Mouse (Mus musculus) layer of hippocampus, adult 9-11 months (tissue): ENCODE data around the gene Ddah1.

ENCODE experiments used
- DNase-seq: peaks from one replicate; pipeline ENCODE4 v3.0.0; 2022

Ddah1 gene

GRCm38 (mm10) chr3:145768439-145768838 is 10.0 kb downstream of the Ddah1 start:
- no peak for DNase-seq

GRCm38 (mm10) chr3:145773384-145773783 is 14.9 kb downstream of the Ddah1 start:
- no peak for DNase-seq

GRCm38 (mm10) chr3:145774336-145774735 is 15.9 kb downstream of the Ddah1 start:
- no peak for DNase-seq

- no peak for DNase-seq
Measured at GRCm38 (mm10) chr3:145775236-145775635, 16.8 kb downstream of the Ddah1 start.

- DNase-seq: no peak
Measured at GRCm38 (mm10) chr3:145775862-145776261, 17.4 kb downstream of the Ddah1 start.

GRCm38 (mm10) chr3:145777006-145777405 is 18.5 kb downstream of the Ddah1 start:
- DNase-seq: no peak

GRCm38 (mm10) chr3:145778406-145778922 is 20.0 kb downstream of the Ddah1 start:
- no peak for DNase-seq

- DNase-seq: no peak
Measured at GRCm38 (mm10) chr3:145779279-145779973, 21.0 kb downstream of the Ddah1 start.

GRCm38 (mm10) chr3:145780784-145781442 is 22.4 kb downstream of the Ddah1 start:
- DNase-seq: no peak

- no peak for DNase-seq
Measured at GRCm38 (mm10) chr3:145785244-145785643, 26.8 kb downstream of the Ddah1 start.

- no peak for DNase-seq
Measured at GRCm38 (mm10) chr3:145787303-145787702, 28.8 kb downstream of the Ddah1 start.

- DNase-seq: no peak
Measured at GRCm38 (mm10) chr3:145789114-145789513, 30.6 kb downstream of the Ddah1 start.

GRCm38 (mm10) chr3:145790233-145790632 is 31.8 kb downstream of the Ddah1 start:
- DNase-seq: no peak

GRCm38 (mm10) chr3:145790709-145791108 is 32.2 kb downstream of the Ddah1 start:
- no peak for DNase-seq

GRCm38 (mm10) chr3:145794355-145794754 is 35.9 kb downstream of the Ddah1 start:
- no peak for DNase-seq

- DNase-seq: no peak
Measured at GRCm38 (mm10) chr3:145795896-145796295, 37.4 kb downstream of the Ddah1 start.

GRCm38 (mm10) chr3:145798042-145798441 is 39.6 kb downstream of the Ddah1 start:
- DNase-seq: no peak

GRCm38 (mm10) chr3:145798751-145799188 is 40.3 kb downstream of the Ddah1 start:
- DNase-seq: no peak

- no peak for DNase-seq
Measured at GRCm38 (mm10) chr3:145799365-145799764, 40.9 kb downstream of the Ddah1 start.

GRCm38 (mm10) chr3:145802106-145802505 is 43.6 kb downstream of the Ddah1 start:
- DNase-seq: no peak

GRCm38 (mm10) chr3:145805848-145806247 is 47.4 kb downstream of the Ddah1 start:
- DNase-seq: no peak

- DNase-seq: no peak
Measured at GRCm38 (mm10) chr3:145806502-145806901, 48.0 kb downstream of the Ddah1 start.

GRCm38 (mm10) chr3:145816807-145817206 is 58.3 kb downstream of the Ddah1 start:
- no peak for DNase-seq

GRCm38 (mm10) chr3:145817276-145817675 is 58.8 kb downstream of the Ddah1 start:
- DNase-seq: no peak
